Mouse (Mus musculus) heart, embryonic 12.5 days (tissue): ENCODE data around the gene Rnf157. TPM values are rescaled to one million over a fixed set of nuclear protein-coding genes. Genes with fewer than 3 reads are reported as not detected.
"Not testable (repeated sequence)": the region's sequence is repeated elsewhere in the genome, so short reads cannot be mapped to it uniquely, and the experiment has no call there.

Experiments used
- ATAC-seq: fragments of 200-750 bp; cut with Nextera tagmentation; 2 replicates; pipeline ENCODE4 v1.8.0; 2017; ENCODE audit warnings: moderate TSS enrichment, moderate library complexity; ENCODE audit not compliant: insufficient number of reproducible peaks, low FRiP score
- H3K27ac ChIP-seq: fragments of 300-500 bp; sonication (generic); 2 replicates; pipeline ENCODE4 v1.5.1; 2016; ENCODE audit warnings: mild to moderate bottlenecking, moderate library complexity; ENCODE audit not compliant: poor library complexity, severe bottlenecking
- H3K27me3 ChIP-seq: fragments of 300-500 bp; sonication (generic); replicated peaks from 2 replicates; pipeline ENCODE4 v1.6.1; 2016; ENCODE audit warnings: mild to moderate bottlenecking, moderate library complexity
- H3K36me3 ChIP-seq: fragments of 300-500 bp; sonication (generic); 2 replicates; pipeline ENCODE4 v1.6.1; 2016; ENCODE audit warnings: mild to moderate bottlenecking, moderate library complexity
- H3K4me1 ChIP-seq: fragments of 300-500 bp; sonication (generic); replicated peaks from 2 replicates; pipeline ENCODE4 v1.6.1; 2016; ENCODE audit warnings: mild to moderate bottlenecking
- H3K4me2 ChIP-seq: fragments of 300-500 bp; sonication (generic); 2 replicates; pipeline ENCODE4 v1.6.1; 2016; ENCODE audit warnings: mild to moderate bottlenecking, moderate library complexity
- H3K4me3 ChIP-seq: fragments of 300-500 bp; sonication (generic); 2 replicates; pipeline ENCODE4 v1.5.1; 2016; ENCODE audit warnings: mild to moderate bottlenecking
- H3K9ac ChIP-seq: fragments of 300-500 bp; sonication (generic); 2 replicates; pipeline ENCODE4 v1.6.1; 2016; ENCODE audit warnings: mild to moderate bottlenecking, moderate library complexity
- H3K9me3 ChIP-seq: fragments of 300-500 bp; sonication (generic); replicated peaks from 2 replicates; pipeline ENCODE4 v1.6.1; 2016; ENCODE audit warnings: mild to moderate bottlenecking, moderate library complexity
- WGBS: fragments of 180-500 bp; shearing (Covaris S2); methylation state at CpG from one replicate; pipeline ENCODE4 v1.1.7; 2016; 5-methylcytosine and 5-hydroxymethylcytosine counted together
- polyA plus RNA-seq: library from polyadenylated mRNA; unstranded; fragments of >200 nt; fragmentation: Nextera tagmentation; extraction: Ambion mirVana; gene quantifications from 2 replicates; pipeline ENCODE4 v1.2.1, GENCODE M21; 2016

Gene Rnf157
- polyA plus RNA-seq, 1 experiment from 2014 or later = 11.0 TPM

DNA sequence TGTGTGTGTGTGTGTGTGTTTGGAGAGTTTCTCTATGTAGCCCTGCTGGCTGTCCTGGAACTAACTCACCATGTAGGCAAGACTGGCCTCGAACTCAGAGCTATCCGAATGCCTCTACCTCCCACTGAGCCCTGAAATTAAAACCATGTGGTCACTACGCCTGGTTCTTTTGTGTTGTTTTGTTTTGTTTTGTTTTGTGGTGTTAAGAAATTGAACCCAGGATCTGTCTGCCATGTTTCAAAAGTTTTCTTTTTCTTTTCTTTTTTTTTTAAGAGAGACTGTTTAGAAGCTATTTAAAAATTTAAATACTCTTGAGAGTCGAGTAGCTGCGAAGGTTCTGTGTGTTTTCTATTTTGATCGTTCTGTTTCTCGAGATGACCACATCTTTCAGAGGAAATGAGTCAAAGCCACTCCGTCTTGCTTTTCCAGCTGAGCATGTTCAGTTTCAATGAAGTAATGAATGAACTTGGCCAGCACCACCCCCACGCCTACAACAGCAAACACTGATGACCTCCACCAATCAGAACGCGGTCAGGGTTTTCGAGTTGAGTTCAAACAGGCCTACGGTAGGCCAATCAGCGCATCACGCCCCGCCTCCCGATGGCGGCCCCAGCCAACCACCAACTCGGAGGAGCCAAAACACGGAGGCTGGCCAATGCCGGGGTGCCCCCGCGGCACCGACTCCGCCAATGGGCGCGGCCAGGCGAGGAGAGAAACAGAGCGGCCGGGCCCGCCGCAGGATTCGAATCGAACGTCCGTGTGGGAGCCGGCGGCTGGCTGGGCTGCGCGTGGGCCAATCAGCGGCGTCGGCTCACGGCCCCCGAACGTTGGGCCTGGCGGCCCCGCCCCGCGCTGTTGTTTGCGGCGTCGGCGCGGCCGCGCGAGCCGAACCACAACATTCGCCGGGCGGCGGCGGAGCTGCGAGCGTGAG lies 20.8 kb upstream of the Rnf157 start, which contains the start of gene Ubald2:
TSS of gene Ubald2 (plus strand) at position 739 of the 931 bp plus-strand sequence.
- Histone ChIP-seq H3K9me3 (no peaks in the 10 kb centered on the region), H3K36me3 (peaks cover 24% of the 10 kb centered on the region), H3K27ac (peak within 1 kb of the TSS; percentile 92), H3K27me3 (no peaks in the 10 kb centered on the region), H3K4me2 (peak within 1 kb of the TSS; percentile 90), H3K4me1 (peaks cover 57% of the 10 kb centered on the region), H3K9ac (peak within 1 kb of the TSS; percentile 93), H3K4me3 (peak within 1 kb of the TSS; percentile 90)
- ATAC-seq = peak; percentile 97
- WGBS = 2% methylated on average over 60 of the region's 66 CpGs

DNA sequence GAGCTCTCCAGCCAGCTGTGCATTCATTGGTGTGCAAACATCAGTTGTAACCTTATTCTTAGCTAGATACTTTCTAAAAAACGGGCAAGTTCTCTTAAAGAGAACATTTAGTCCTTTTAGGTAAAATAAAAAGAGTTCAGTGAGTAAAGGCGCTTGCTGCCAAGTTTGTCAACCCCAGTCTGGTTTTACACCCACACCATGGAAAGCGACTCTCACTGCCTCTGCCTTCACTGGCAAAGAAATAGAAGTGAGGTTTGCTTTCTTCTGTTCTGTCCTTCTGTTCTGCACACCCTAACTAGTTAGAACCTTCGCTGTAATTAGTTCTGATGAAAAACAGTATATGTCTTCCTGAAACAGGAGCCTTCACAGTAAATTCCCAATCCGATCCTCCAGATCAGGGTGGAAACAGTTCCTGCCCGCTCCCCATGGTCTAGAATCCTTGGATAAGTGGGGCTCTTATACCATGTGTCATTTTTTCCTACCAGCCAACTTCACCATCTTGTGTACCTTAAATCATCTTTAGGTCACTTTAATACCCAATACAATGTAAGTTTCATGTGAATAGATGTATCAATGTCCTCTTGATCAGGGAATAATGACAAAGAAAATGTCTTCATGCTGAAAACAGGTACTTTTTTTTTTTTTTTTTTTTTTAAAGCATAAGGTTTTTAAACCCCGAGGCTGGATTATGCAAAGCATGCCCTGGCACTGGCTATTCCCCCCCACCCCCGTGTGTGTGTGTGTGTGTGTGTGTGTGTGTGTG lies 19.9 kb upstream of the Rnf157 start:
- no peaks in the 10 kb centered on the region for H3K27me3 ChIP-seq
- no peak overlapping the region for H3K4me3 ChIP-seq
- H3K36me3 ChIP-seq = peaks cover 22% of the 10 kb centered on the region
- no peak for ATAC-seq
- peaks cover 58% of the 10 kb centered on the region for H3K4me1 ChIP-seq
- H3K27ac ChIP-seq = no peak overlapping the region
- WGBS = 58% methylated on average over 8 of the region's 8 CpGs
- H3K9ac ChIP-seq = no peak overlapping the region
- H3K4me2 ChIP-seq = peak overlapping the region; percentile 90
- H3K9me3 ChIP-seq = no peaks in the 10 kb centered on the region

DNA sequence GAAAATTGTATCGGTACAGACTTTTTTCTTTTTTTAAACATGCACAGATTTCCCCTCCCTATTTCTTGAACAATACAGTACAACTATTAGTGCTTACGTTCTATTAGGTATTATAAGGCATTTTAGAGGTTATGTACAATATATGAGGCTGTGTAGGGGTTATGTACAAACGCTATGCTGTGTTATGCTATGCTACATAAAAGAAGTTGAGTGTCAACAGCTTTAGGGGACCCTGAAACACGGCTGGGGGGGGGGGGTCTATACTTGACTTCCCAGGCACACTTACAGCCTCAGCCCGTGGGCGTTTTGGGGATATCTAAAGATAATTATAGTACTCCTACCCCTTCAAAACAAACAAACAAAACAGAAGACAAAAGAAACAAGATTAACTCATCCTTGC lies 19.3 kb upstream of the Rnf157 start:
- Histone ChIP-seq H3K9ac (no peak overlapping the region), H3K4me3 (no peak overlapping the region), H3K27ac (no peak overlapping the region), H3K36me3 (peaks cover 16% of the 10 kb centered on the region), H3K9me3 (no peaks in the 10 kb centered on the region), H3K4me1 (peaks cover 51% of the 10 kb centered on the region), H3K27me3 (no peaks in the 10 kb centered on the region), H3K4me2 (no peak overlapping the region)
- 64% methylated on average over 6 of the region's 6 CpGs for WGBS
- no peak for ATAC-seq

DNA sequence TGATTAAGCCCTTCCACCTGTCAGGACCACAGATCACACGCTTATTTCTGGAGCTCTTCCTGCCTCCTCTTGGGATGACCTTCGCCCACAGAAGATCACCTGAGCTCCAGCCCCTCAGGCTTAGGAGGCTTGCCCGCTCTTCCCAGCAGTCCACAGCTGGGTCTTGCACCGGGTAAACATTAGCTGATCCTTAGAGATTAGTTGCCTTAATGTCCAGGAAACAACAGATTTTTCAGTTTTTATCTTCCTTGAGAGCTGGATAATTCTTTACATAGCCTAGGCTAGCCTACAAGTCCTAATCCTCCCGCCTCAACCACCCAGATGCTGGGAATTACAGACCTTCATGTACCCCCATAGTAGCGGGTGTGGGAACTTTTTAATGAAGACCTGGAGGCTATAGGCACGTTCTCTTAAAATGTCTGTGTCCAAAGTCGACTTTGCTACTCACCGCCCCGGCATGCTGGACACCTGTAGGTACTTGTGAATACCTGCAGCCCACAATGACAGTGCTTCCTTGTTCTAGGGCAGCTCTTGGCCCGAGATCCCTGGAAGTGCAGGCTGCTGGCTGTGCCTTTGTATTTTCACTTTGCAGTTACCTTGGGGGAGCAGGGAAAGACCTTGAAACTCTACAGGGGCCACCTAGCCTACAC lies 18.7 kb upstream of the Rnf157 start:
- no peaks in the 10 kb centered on the region for H3K9me3 ChIP-seq

DNA sequence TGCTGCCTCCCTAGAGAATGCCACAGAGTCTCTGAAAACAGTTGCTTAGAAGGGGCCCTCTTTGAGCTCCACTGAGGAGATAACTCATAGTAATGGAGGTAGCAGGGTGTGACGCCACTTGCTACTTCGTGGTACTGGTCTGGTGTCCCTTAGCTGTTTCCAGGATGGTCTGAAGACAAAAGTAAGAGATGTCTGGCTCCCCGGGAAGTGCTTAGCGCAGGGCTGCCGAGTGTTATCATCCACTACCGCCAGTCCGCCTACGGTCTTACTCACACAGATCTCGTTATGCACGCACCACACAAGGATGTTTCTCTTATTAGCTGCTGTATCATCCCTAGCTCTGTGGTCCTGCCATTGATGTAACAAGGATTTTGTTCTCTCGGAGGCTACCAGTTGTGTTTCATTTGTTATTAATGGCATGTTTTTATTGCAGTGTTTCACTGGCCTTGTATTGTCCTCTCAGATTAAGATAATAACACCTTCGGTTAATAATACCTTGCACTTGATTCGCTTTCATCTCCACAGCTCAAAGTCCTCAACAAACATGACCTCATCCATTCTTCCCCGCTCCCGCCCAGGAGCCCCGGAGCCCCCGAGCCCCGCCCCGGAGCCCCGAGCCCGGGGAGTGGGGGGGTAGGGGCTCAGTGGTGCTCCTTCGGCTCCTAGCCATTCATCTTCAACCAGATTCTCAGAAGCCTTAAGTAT lies 18.0 kb upstream of the Rnf157 start:
- H3K9ac ChIP-seq = peak overlapping the region; percentile 54
- no peak overlapping the region for H3K27ac ChIP-seq
- peak overlapping the region; percentile 27 for H3K4me3 ChIP-seq
- peaks cover 39% of the 10 kb centered on the region for H3K4me1 ChIP-seq
- peak overlapping the region; percentile 55 for H3K4me2 ChIP-seq
- WGBS = 25% methylated on average over 22 of the region's 22 CpGs
- H3K36me3 ChIP-seq = peaks cover 7% of the 10 kb centered on the region; the same call in 1 of the 2 replicates
- no peaks in the 10 kb centered on the region for H3K27me3 ChIP-seq
- no peaks in the 10 kb centered on the region for H3K9me3 ChIP-seq
- ATAC-seq = no peak

More for the DNA sequence above, 18.7 kb upstream of the Rnf157 start:
- Histone ChIP-seq H3K4me3 (peak overlapping the region; percentile 27; the same call in 1 of the 2 replicates), H3K4me2 (peak overlapping the region; percentile 55), H3K27me3 (no peaks in the 10 kb centered on the region), H3K9ac (0 out of 2 replicates have a peak overlapping the region, but pooled peaks have one; percentile 54), H3K36me3 (peaks cover 11% of the 10 kb centered on the region; the same call in 1 of the 2 replicates), H3K27ac (no peak overlapping the region), H3K4me1 (peaks cover 45% of the 10 kb centered on the region)
- 57% methylated on average over 11 of the region's 11 CpGs for WGBS
- ATAC-seq = no peak

DNA sequence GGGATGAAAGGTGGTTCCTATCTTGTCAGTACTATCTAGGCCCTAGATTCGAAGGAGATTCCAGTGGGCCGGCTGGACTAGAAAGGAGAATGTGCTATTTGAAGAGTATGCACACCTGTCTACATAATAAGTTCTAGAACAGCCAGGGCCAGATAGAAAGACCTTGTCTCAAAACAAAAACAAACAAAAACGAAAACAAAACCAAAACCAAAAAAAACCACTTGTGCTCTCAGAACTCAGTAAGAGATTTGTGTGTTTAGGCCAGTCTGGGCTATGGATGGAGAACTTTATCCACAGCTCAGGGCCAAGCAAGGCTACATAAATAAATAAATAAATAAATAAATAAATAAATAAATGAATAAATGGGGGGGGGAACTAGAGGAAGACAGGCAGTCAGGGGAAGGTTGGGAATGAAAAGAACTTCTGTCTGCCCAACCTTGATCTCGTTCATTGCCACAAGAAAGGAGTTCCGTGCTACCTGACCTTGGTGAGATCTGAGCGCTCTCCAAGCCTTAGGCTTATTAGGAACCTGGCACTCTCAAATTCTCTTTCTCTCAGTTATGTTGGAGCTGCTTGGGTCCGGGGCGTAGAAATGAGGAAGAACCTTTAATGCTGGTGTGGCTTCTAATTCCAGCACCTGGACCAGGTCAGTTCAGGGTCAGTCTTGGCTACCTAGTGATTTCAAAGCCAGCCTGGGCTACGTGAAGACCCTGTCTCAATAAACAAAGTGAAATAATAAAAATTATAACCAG lies 17.2 kb upstream of the Rnf157 start:
- no peak overlapping the region for H3K9ac ChIP-seq
- no peaks in the 10 kb centered on the region for H3K27me3 ChIP-seq
- no peak overlapping the region for H3K4me3 ChIP-seq
- no peak for ATAC-seq
- peaks cover 32% of the 10 kb centered on the region for H3K4me1 ChIP-seq
- no peaks in the 10 kb centered on the region for H3K9me3 ChIP-seq
- 83% methylated on average over 9 of the region's 9 CpGs for WGBS
- H3K36me3 ChIP-seq = no peaks in the 10 kb centered on the region
- H3K4me2 ChIP-seq = no peak overlapping the region
- no peak overlapping the region for H3K27ac ChIP-seq

DNA sequence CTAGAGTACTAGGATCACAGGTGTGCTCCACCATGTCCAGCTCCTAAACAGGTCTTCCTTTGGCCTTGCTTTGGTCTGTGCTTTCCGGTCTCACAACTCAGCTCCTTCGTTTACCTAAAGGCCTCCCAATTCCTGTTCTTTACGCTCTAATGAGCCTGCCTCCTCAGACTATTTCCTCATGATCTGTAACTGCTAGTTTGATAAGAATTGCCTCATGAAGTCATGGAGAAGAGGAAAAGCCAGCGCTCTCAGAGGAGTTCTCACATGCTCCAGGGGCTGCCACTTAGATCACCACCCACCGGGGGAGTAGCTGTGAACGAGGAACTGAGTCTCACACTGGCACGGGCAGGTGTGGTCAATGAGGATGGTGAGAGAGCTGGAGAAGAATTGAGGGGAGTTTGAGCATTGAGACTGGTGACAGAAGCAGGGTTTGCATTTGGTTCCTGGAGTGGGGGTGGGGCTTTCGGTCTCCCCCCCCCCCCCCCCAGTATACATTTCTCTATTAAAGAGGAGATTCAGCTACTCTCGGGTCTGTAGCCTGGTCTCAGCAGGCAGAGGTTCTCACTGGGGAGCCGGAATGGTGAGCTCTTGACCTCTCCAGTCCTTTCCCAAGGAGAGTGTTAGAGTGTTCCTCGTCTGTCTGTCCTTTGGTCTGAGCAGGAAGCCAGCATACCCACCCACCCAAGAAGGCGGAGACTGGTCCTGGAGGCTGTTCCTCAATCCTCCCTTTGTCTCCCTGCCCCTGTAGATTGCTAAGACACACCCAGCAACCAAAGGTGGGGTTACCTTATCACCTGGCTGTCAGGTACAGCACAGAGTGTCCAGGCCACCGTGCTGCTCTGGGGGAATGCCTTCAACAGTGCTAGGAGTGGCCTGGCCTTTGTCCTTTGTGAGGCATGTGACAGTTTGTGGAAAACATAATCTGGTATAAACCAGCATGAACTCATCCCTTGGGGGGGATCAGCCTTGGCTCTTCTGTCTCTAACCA lies 16.3 kb upstream of the Rnf157 start:
- Histone ChIP-seq H3K27ac (no peak overlapping the region), H3K9me3 (no peaks in the 10 kb centered on the region), H3K27me3 (no peaks in the 10 kb centered on the region), H3K9ac (no peak overlapping the region), H3K4me1 (peaks cover 37% of the 10 kb centered on the region), H3K4me2 (no peak overlapping the region), H3K4me3 (no peak overlapping the region), H3K36me3 (no peaks in the 10 kb centered on the region)
- no peak for ATAC-seq
- 25% methylated on average over 13 of the region's 13 CpGs for WGBS

DNA sequence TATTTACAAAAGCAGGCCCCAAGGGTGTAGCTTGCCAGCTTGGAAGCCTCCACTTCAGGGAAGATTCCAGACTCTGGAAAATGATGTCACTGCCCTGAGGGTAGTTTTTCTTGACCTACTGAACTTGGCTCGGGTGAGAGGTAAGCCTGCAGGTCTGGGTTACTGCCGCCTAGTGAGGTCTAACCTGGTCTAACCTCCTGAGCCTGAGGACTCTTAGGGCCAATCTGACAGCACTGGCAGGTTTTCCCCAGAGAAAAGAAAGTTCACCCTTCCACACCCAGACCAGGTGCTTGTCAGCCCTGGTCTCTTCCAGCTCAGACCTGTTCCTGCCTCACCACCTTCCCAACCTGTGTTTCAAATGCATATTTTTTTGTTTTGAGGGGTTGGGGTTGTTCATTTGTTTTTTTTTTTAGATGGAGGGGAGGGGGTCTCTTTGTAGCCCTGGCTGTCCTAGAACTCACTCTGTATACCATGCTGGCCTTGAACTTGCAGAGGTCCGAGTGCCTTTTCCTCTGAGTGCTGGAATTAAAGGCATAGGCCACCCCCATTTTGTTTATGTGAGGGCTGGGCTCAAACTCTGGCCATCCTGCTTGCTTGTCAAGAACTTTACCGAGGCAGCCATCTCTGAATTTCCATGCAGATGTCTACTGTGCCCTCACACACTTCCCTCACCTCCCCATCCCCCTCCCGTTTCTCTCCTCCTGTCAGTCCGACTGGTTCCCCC lies 14.2 kb upstream of the Rnf157 start:
- Histone ChIP-seq H3K9me3 (no peaks in the 10 kb centered on the region), H3K4me1 (peaks cover 40% of the 10 kb centered on the region), H3K4me2 (no peak overlapping the region), H3K27ac (no peak overlapping the region), H3K4me3 (no peak overlapping the region), H3K36me3 (no peaks in the 10 kb centered on the region), H3K9ac (no peak overlapping the region), H3K27me3 (no peaks in the 10 kb centered on the region)
- WGBS = 65% methylated on average over 6 of the region's 6 CpGs
- ATAC-seq = no peak

DNA sequence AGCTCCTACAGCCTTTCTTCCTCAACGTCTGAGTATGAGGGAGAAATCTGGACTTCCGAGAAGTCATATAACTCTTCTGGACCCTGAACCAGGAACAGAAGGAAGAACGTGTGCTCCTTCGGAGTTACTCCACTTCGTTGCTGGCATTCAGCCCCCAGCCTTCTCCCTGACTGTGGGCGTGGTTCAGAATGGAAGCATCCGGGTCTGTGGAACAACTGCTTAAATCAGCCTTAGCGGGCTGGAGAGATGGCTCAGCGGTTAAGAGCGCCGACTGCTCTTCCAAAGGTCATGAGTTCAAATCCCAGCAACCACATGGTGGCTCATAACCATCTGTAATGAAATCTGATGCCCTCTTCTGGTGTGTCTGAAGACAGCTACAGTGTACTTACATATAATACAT lies 13.5 kb upstream of the Rnf157 start:
- H3K4me1 ChIP-seq = peaks cover 38% of the 10 kb centered on the region
- H3K36me3 ChIP-seq, H3K4me3 ChIP-seq, H3K9me3 ChIP-seq, H3K9ac ChIP-seq, H3K4me2 ChIP-seq, ATAC-seq, H3K27me3 ChIP-seq, H3K27ac ChIP-seq: not testable (repeated sequence)
- 81% methylated on average over 11 of the region's 11 CpGs for WGBS
